Mouse (Mus musculus) bone marrow, adult 2 months (tissue): ENCODE measurements around the gene Ccdc106.

ENCODE experiments used
- CTCF ChIP-seq: fragments of 200-500 bp; IDR thresholded peaks from 2 replicates; pipeline ENCODE4 v1.5.1; 2011; ENCODE audit warnings: low read length, control low read depth; ENCODE audit not compliant: control insufficient read depth, insufficient read depth
- POLR2A ChIP-seq: fragments of 200-500 bp; IDR thresholded peaks from 2 replicates; pipeline ENCODE4 v1.6.1; 2011; ENCODE audit warnings: low read depth, mild to moderate bottlenecking, control low read depth, low read length, borderline replicate concordance; ENCODE audit not compliant: control insufficient read depth

- TF ChIP-seq POLR2A (peak; percentile 37; the same call in 1 of the 2 replicates), CTCF (no peak)
Measured at GRCm38 (mm10) chr7:5015118-5016001, 5.0 kb upstream of the Ccdc106 start, which contains the start of gene Gm44973.
